In the genomic region with DNA sequence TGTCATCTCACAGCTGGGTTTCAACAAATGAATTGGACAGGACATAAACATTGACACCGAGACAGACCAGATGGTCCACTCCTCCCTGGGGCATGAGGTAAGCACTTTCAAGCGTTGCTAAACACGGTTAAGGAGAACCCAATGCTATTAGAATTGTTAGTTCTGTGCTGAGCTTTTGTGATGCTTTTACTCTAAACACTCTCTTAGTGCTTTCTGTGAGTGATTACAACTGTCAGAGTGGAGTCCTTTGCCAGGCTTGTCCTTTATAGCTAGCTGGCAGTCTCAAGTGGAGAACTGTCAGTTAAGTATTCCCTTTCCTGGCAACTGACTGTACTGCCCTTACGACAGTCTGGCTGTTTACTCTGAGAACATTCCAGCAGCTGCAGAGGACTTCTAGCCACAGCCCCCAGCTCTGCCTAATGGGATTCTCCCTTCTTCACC, we compare ENCODE assay signal across 12 mouse cellular contexts.
DNase-seq lines count a peak whose midpoint lies in the region; ATAC-seq and TF ChIP-seq lines count a peak whose summit lies in the region.
"Had no signal": no experiment of that assay in that cellular context is flagged by ENCODE, and none has a peak within 500 bp of the region (broad histone marks: within the 10 kb centered on the region; RNA-seq: fewer than 3 reads in every experiment).

No protein-coding gene starts in this region.

- peak; percentile 42 for DNase-seq in forebrain, embryonic 14.5 days (ENCODE audit: low spot score)
- DNase-seq in embryo, embryonic 10 days (ENCODE audit: low spot score), result peak; percentile 28
- peak; percentile 84 for DNase-seq in lung, postnatal 0 days (ENCODE audit: low spot score)
- no peak for DNase-seq in spleen, adult 12 weeks (ENCODE audit: low spot score)
- DNase-seq in gastrocnemius, postnatal 36 days, result no peak
- DNase-seq in left cerebral cortex, postnatal 36 days (ENCODE audit: low spot score in 2 of 2), result no peak
- DNase-seq: B cell, adult 2 months; cerebellum, adult 18-20 months; right cerebral cortex, postnatal 25 days had no signal

- H3K27me3 ChIP-seq in forebrain, embryonic 14.5 days (replicated peaks; ENCODE audit: control insufficient read depth, insufficient read depth, low read length), result no peaks in the 10 kb centered on the region
- no peaks in the 10 kb centered on the region for H3K27me3 ChIP-seq in forebrain, embryonic 12.5 days
- H3K27me3 ChIP-seq in heart, embryonic 16.5 days (ENCODE audit: control insufficient read depth, insufficient read depth, low read length), result no peaks in the 10 kb centered on the region
- H3K27me3 ChIP-seq in lung, postnatal 0 days (replicated peaks; ENCODE audit: insufficient read depth, low read length), result no peaks in the 10 kb centered on the region
- H3K27me3 ChIP-seq: limb, embryonic 13.5 days had no signal

- no peak overlapping the region for H3K27ac ChIP-seq in forebrain, embryonic 14.5 days (ENCODE audit: low read depth, low read length)
- no peak overlapping the region for H3K27ac ChIP-seq in forebrain, embryonic 12.5 days
- peak overlapping the region; percentile 84 for H3K27ac ChIP-seq in heart, embryonic 16.5 days (ENCODE audit: low read length)
- H3K27ac ChIP-seq in lung, postnatal 0 days (ENCODE audit: low read length), result no peak overlapping the region
- H3K27ac ChIP-seq: limb, embryonic 13.5 days had no signal

- H3K9ac ChIP-seq in forebrain, embryonic 14.5 days (ENCODE audit: low read length), result no peak overlapping the region
- H3K9ac ChIP-seq in forebrain, embryonic 12.5 days, result no peak overlapping the region
- H3K9ac ChIP-seq in heart, embryonic 16.5 days (ENCODE audit: low read length), result no peak overlapping the region
- no peak overlapping the region for H3K9ac ChIP-seq in lung, postnatal 0 days (replicated peaks; ENCODE audit: low read depth)
- H3K9ac ChIP-seq: limb, embryonic 13.5 days had no signal

- no peak overlapping the region for H3K4me3 ChIP-seq in forebrain, embryonic 14.5 days (ENCODE audit: low read depth, low read length)
- H3K4me3 ChIP-seq in forebrain, embryonic 12.5 days (replicated peaks), result no peak overlapping the region
- no peak overlapping the region for H3K4me3 ChIP-seq in heart, embryonic 16.5 days (ENCODE audit: low read length)
- no peak overlapping the region for H3K4me3 ChIP-seq in lung, postnatal 0 days (ENCODE audit: low read depth, low read length)
- H3K4me3 ChIP-seq: limb, embryonic 13.5 days had no signal

- H3K9me3 ChIP-seq in forebrain, embryonic 14.5 days (replicated peaks; ENCODE audit: control insufficient read depth, low read length), result no peaks in the 10 kb centered on the region
- H3K9me3 ChIP-seq in forebrain, embryonic 12.5 days, result no peaks in the 10 kb centered on the region
- no peaks in the 10 kb centered on the region for H3K9me3 ChIP-seq in heart, embryonic 16.5 days (replicated peaks; ENCODE audit: control insufficient read depth, low read length)
- no peaks in the 10 kb centered on the region for H3K9me3 ChIP-seq in lung, postnatal 0 days (ENCODE audit: low read length)
- H3K9me3 ChIP-seq: limb, embryonic 13.5 days had no signal

- TF ChIP-seq CTCF in lung, postnatal 0 days (IDR thresholded peaks at IDR 0.05), result no peak

- H3K36me3 ChIP-seq in forebrain, embryonic 14.5 days (ENCODE audit: control insufficient read depth, insufficient read depth, low read length), result no peaks in the 10 kb centered on the region
- H3K36me3 ChIP-seq in forebrain, embryonic 12.5 days (replicated peaks), result no peaks in the 10 kb centered on the region
- no peaks in the 10 kb centered on the region for H3K36me3 ChIP-seq in heart, embryonic 16.5 days (ENCODE audit: control insufficient read depth, insufficient read depth)
- no peaks in the 10 kb centered on the region for H3K36me3 ChIP-seq in lung, postnatal 0 days (ENCODE audit: insufficient read depth, low read length)
- H3K36me3 ChIP-seq: limb, embryonic 13.5 days had no signal

- ATAC-seq in forebrain, embryonic 14.5 days, result no peak
- no peak for ATAC-seq in forebrain, embryonic 12.5 days (ENCODE audit: low FRiP score)
- ATAC-seq in heart, embryonic 16.5 days (replicated peaks; ENCODE audit: extremely low read depth, insufficient read depth, low FRiP score), result peak; percentile 89
- peak; percentile 95 for ATAC-seq in lung, postnatal 0 days

- H3K4me2 ChIP-seq in forebrain, embryonic 14.5 days (ENCODE audit: low read length), result no peak overlapping the region
- no peak overlapping the region for H3K4me2 ChIP-seq in forebrain, embryonic 12.5 days
- H3K4me2 ChIP-seq in heart, embryonic 16.5 days (ENCODE audit: low read depth, low read length), result peak overlapping the region; percentile 32; the same call in 1 of the 2 replicates
- no peak overlapping the region for H3K4me2 ChIP-seq in lung, postnatal 0 days (replicated peaks; ENCODE audit: low read depth, low read length)
- H3K4me2 ChIP-seq: limb, embryonic 13.5 days had no signal

- no peaks in the 10 kb centered on the region for H3K4me1 ChIP-seq in forebrain, embryonic 14.5 days (ENCODE audit: control insufficient read depth, insufficient read depth, low read length)
- no peaks in the 10 kb centered on the region for H3K4me1 ChIP-seq in forebrain, embryonic 12.5 days
- peaks cover 7% of the 10 kb centered on the region for H3K4me1 ChIP-seq in heart, embryonic 16.5 days (ENCODE audit: control insufficient read depth, insufficient read depth, low read length)
- H3K4me1 ChIP-seq in lung, postnatal 0 days (ENCODE audit: insufficient read depth, low read depth, low read length), result no peaks in the 10 kb centered on the region
- H3K4me1 ChIP-seq: limb, embryonic 13.5 days had no signal

- TF ChIP-seq EP300 in lung, postnatal 0 days (IDR thresholded peaks at IDR 0.05), result no peak; the same call in none of the 2 replicates

- WGBS in forebrain, embryonic 14.5 days, result 53% methylated on average over 4 of the region's 4 CpGs
- WGBS in forebrain, embryonic 12.5 days, result 57% methylated on average over 4 of the region's 4 CpGs
- WGBS in heart, embryonic 16.5 days, result 17% methylated on average over 4 of the region's 4 CpGs
- 6% methylated on average over 4 of the region's 4 CpGs for WGBS in lung, postnatal 0 days

- intact Hi-C loops in gastrocnemius, postnatal 36 days (cut with DNase I), result no loop called here
- intact Hi-C loops in left cerebral cortex, postnatal 36 days (cut with DNase I), result no loop called here

Comparison
In these comparisons a context has a peak if more than half of its experiments do, and no peak if none do; other contexts are left out.
1. ATAC-seq: peak in heart, embryonic 16.5 days (single experiment) and lung, postnatal 0 days (single experiment); none in forebrain, embryonic 14.5 days (single experiment) and forebrain, embryonic 12.5 days (single experiment).
2. DNase-seq: peak in forebrain, embryonic 14.5 days (single experiment), embryo, embryonic 10 days (single experiment) and lung, postnatal 0 days (single experiment); none in spleen, adult 12 weeks (single experiment), gastrocnemius, postnatal 36 days (0 of 2) and left cerebral cortex, postnatal 36 days (0 of 2).